12 mouse cellular contexts compared by ENCODE assay signal in the genomic region with DNA sequence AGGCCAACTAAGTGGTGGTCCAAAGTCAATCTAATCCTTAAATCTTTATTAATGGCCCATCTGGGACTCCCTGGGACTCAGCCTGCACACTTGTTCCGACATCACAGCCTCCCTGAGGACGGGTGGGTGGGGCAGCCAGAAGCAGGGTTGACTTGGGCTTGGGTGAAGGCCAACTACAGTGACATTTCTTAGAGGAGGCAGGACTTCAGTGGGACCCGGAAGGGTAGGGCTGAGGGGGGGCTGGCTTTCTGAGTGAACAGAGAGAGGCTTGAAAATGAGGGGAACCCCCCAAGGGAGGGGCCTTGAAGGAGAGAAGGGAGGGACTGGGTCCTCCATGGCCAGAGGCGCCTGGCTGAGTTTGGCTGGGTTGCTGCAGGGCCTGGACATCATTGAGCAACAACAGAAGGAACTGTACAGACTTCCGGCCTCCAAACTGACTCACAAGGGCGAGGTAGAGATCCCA. TPM values are rescaled to one million over a fixed set of nuclear protein-coding genes. Genes with fewer than 3 reads are reported as not detected.
DNase-seq lines count a peak whose midpoint lies in the region; ATAC-seq and TF ChIP-seq lines count a peak whose summit lies in the region.
"Had no signal": no experiment of that assay in that cellular context is flagged by ENCODE, and none has a peak within 500 bp of the region (broad histone marks: within the 10 kb centered on the region; RNA-seq: fewer than 3 reads in every experiment).

No protein-coding gene starts in this region.

- H3K27me3 ChIP-seq in liver, postnatal 0 days (ENCODE audit: insufficient read depth, low read length), result no peaks in the 10 kb centered on the region

- H3K4me1 ChIP-seq in liver, postnatal 0 days (ENCODE audit: insufficient read depth), result no peaks in the 10 kb centered on the region

- 66% methylated on average over 6 of the region's 6 CpGs for WGBS in liver, postnatal 0 days (ENCODE audit: insufficient replicate concordance)

- TF ChIP-seq CTCF in liver, postnatal 0 days (IDR thresholded peaks at IDR 0.05; ENCODE audit: low read depth), result no peak

- no peak for TF ChIP-seq EP300 in liver, postnatal 0 days (IDR thresholded peaks at IDR 0.05; ENCODE audit: low read depth)

- peak; percentile 74 for DNase-seq in adrenal gland, postnatal 10 days
- DNase-seq in adrenal gland, adult 8-10 months, result no peak
- peak; percentile 59 for DNase-seq in urinary bladder, postnatal 14 days (ENCODE audit: low spot score)
- no peak for DNase-seq in urinary bladder, adult 2 months (ENCODE audit: low spot score)
- peak; percentile 80 for DNase-seq in lung, postnatal 10 days
- no peak for DNase-seq in layer of hippocampus, adult 11-12 months (ENCODE audit: low spot score)
- no peak for DNase-seq in Muller cell, postnatal 12 days (ENCODE audit: inconsistent ontology term)
- no peak for DNase-seq in liver, postnatal 0 days
- DNase-seq: cerebellum, postnatal 10 days; thymus, postnatal 25 days had no signal

- no peak overlapping the region for H3K4me3 ChIP-seq in liver, postnatal 0 days (ENCODE audit: low read depth, low read length)

- H3K9ac ChIP-seq in liver, postnatal 0 days (replicated peaks), result no peak overlapping the region

- H3K27ac ChIP-seq in liver, postnatal 0 days (ENCODE audit: low read depth), result no peak overlapping the region

- H3K9me3 ChIP-seq in liver, postnatal 0 days (ENCODE audit: low read length), result no peaks in the 10 kb centered on the region

- no peaks in the 10 kb centered on the region for H3K36me3 ChIP-seq in liver, postnatal 0 days (replicated peaks; ENCODE audit: insufficient read depth, low read length)

- no peak for ATAC-seq in liver, postnatal 0 days
- ATAC-seq: forebrain, embryonic 14.5 days; midbrain, embryonic 16.5 days had no signal

- H3K4me2 ChIP-seq in liver, postnatal 0 days (ENCODE audit: low read depth, low read length), result no peak overlapping the region

RNA-seq across cellular contexts. Expression of gene Spocd1, which starts 22.3 kb away (rescaled TPM):
- total RNA-seq in adrenal gland, postnatal 10 days (2021), result under 1 TPM; 0.15 to 0.30 TPM
- total RNA-seq in adrenal gland, adult 8-10 months (2022), result 1 to 10 TPM; 1.2 to 2.7 (median 2.1) TPM
- polyA plus RNA-seq in urinary bladder, adult 2 months (2012; rRNA removed), result not detected in 2 replicates
- polyA plus RNA-seq in liver, postnatal 0 days (2015; fragmentation: Nextera tagmentation; extraction: Ambion mirVana), result not detected in 2 replicates
- polyA plus RNA-seq: forebrain, embryonic 14.5 days; midbrain, embryonic 16.5 days had no signal

RNA-seq across cellular contexts. Expression of gene Adgrb2, which starts 33.3 kb away (rescaled TPM):
- 10 to 100 TPM; 13.4 to 16.4 TPM for total RNA-seq in adrenal gland, postnatal 10 days (2021)
- total RNA-seq in adrenal gland, adult 8-10 months (2022), result 10 to 100 TPM; 26.8 to 55.8 (median 42.2) TPM
- polyA plus RNA-seq in urinary bladder, adult 2 months (2012; rRNA removed), result 4.0 and 5.4 TPM in 2 replicates
- not detected in 2 replicates for polyA plus RNA-seq in liver, postnatal 0 days (2015; fragmentation: Nextera tagmentation; extraction: Ambion mirVana)

Comparison
In these comparisons a context has a peak if more than half of its experiments do, and no peak if none do; other contexts are left out.
1. DNase-seq: peak in adrenal gland, postnatal 10 days (single experiment), urinary bladder, postnatal 14 days (single experiment) and lung, postnatal 10 days (single experiment); none in adrenal gland, adult 8-10 months (single experiment), urinary bladder, adult 2 months (single experiment), layer of hippocampus, adult 11-12 months (single experiment), Muller cell, postnatal 12 days (single experiment) and liver, postnatal 0 days (single experiment).